Mouse (Mus musculus) liver, embryonic 15.5 days (tissue): Measurements from ENCODE around the gene Bzw2. TPM values are rescaled to one million over a fixed set of nuclear protein-coding genes. Genes with fewer than 3 reads are reported as not detected.

Experiments used
- ATAC-seq: fragments of 200-750 bp; cut with Nextera tagmentation; 2 replicates; pipeline ENCODE4 v1.8.0; 2017; ENCODE audit warnings: moderate number of reproducible peaks, mild to moderate bottlenecking, moderate library complexity; ENCODE audit not compliant: insufficient read depth
- H3K27ac ChIP-seq: fragments of 300-500 bp; sonication (generic); replicated peaks from 2 replicates; pipeline ENCODE4 v1.5.1; 2015; ENCODE audit warnings: mild to moderate bottlenecking, inconsistent platforms
- H3K27me3 ChIP-seq: fragments of 300-500 bp; sonication (generic); 2 replicates; pipeline ENCODE4 v1.6.1; 2015; ENCODE audit warnings: mild to moderate bottlenecking, inconsistent platforms
- H3K36me3 ChIP-seq: fragments of 300-500 bp; sonication (generic); replicated peaks from 2 replicates; pipeline ENCODE4 v1.6.1; 2015; ENCODE audit warnings: moderate library complexity, mild to moderate bottlenecking, inconsistent platforms
- H3K4me1 ChIP-seq: fragments of 300-500 bp; sonication (generic); replicated peaks from 2 replicates; pipeline ENCODE4 v1.6.1; 2015; ENCODE audit warnings: inconsistent platforms
- H3K4me2 ChIP-seq: fragments of 300-500 bp; sonication (generic); 2 replicates; pipeline ENCODE4 v1.6.1; 2015; ENCODE audit warnings: moderate library complexity, mild to moderate bottlenecking, inconsistent platforms
- H3K4me3 ChIP-seq: fragments of 300-500 bp; sonication (generic); replicated peaks from 2 replicates; pipeline ENCODE4 v1.5.1; 2015; ENCODE audit warnings: mild to moderate bottlenecking, inconsistent platforms
- H3K9ac ChIP-seq: fragments of 300-500 bp; sonication (generic); 2 replicates; pipeline ENCODE4 v1.6.1; 2015; ENCODE audit warnings: moderate library complexity, mild to moderate bottlenecking, inconsistent platforms
- H3K9me3 ChIP-seq: fragments of 300-500 bp; sonication (generic); replicated peaks from 2 replicates; pipeline ENCODE4 v1.6.1; 2016; ENCODE audit warnings: inconsistent platforms
- WGBS: fragments of 180-500 bp; shearing (Covaris S2); methylation state at CpG from one replicate; pipeline ENCODE4 v1.1.7; 2015; ENCODE audit warnings: mixed read lengths; ENCODE audit not compliant: insufficient replicate concordance; 5-methylcytosine and 5-hydroxymethylcytosine counted together
- polyA plus RNA-seq: library from polyadenylated mRNA; unstranded; fragments of >200 nt; fragmentation: Nextera tagmentation; extraction: Ambion mirVana; gene quantifications from 2 replicates; pipeline ENCODE4 v1.2.1, GENCODE M21; 2015

The Bzw2 gene
- polyA plus RNA-seq, 1 experiment from 2014 or later = 39.1 TPM

- ATAC-seq = peak; percentile 40
- whole genome bisulfite sequencing = 0% methylated on average over 14 of the region's 14 CpGs
- peak overlapping the region; percentile 69 for H3K9ac ChIP-seq
- H3K4me1 ChIP-seq = peaks cover 41% of the 10 kb centered on the region
- H3K4me3 ChIP-seq = peak overlapping the region; percentile 81
- H3K27me3 ChIP-seq = no peaks in the 10 kb centered on the region
- no peaks in the 10 kb centered on the region for H3K9me3 ChIP-seq
- H3K4me2 ChIP-seq = peak overlapping the region; percentile 96
- H3K36me3 ChIP-seq = no peaks in the 10 kb centered on the region
- peak overlapping the region; percentile 83 for H3K27ac ChIP-seq
Observed at GRCm38 (mm10) chr12:36157304-36157637, 609 bp downstream of the Bzw2 start.

- Histone ChIP-seq H3K4me3 (peak within 1 kb of the TSS; percentile 81), H3K27me3 (no peaks in the 10 kb centered on the region), H3K9me3 (no peaks in the 10 kb centered on the region), H3K36me3 (no peaks in the 10 kb centered on the region), H3K27ac (peak within 1 kb of the TSS; percentile 83), H3K4me2 (peak within 1 kb of the TSS; percentile 96), H3K9ac (peak within 1 kb of the TSS; percentile 69), H3K4me1 (peaks cover 41% of the 10 kb centered on the region)
- peak; percentile 95 for ATAC-seq
- under 1% methylated on average over 42 of the region's 42 CpGs for WGBS
Observed at GRCm38 (mm10) chr12:36156637-36157303, 1.1 kb downstream of the Bzw2 start, which contains the start of gene Ankmy2. Gene Ankmy2 (plus strand): TSS chr12:36157114.

- Histone ChIP-seq H3K4me2 (peak overlapping the region; percentile 96), H3K9me3 (no peaks in the 10 kb centered on the region), H3K9ac (peak overlapping the region; percentile 67), H3K27ac (0 out of 2 replicates have a peak overlapping the region, but pooled peaks have one; percentile 45), H3K27me3 (no peaks in the 10 kb centered on the region), H3K36me3 (no peaks in the 10 kb centered on the region), H3K4me3 (peak overlapping the region; percentile 81), H3K4me1 (peaks cover 41% of the 10 kb centered on the region)
- under 1% methylated on average over 33 of the region's 33 CpGs for WGBS
- peak; percentile 29 for ATAC-seq
Observed at GRCm38 (mm10) chr12:36156101-36156636, 1.7 kb downstream of the Bzw2 start.

GRCm38 (mm10) chr12:36155141-36155641, 2.7 kb downstream of the Bzw2 start:
- ATAC-seq = no peak
- peak overlapping the region; percentile 81 for H3K4me3 ChIP-seq
- H3K4me1 ChIP-seq = peaks cover 41% of the 10 kb centered on the region
- peak overlapping the region; percentile 67; the same call in 1 of the 2 replicates for H3K9ac ChIP-seq
- no peaks in the 10 kb centered on the region for H3K27me3 ChIP-seq
- 9% methylated on average over 8 of the region's 8 CpGs for WGBS
- H3K9me3 ChIP-seq = no peaks in the 10 kb centered on the region
- no peak overlapping the region for H3K27ac ChIP-seq
- peak overlapping the region; percentile 96 for H3K4me2 ChIP-seq
- H3K36me3 ChIP-seq = no peaks in the 10 kb centered on the region

GRCm38 (mm10) chr12:36150737-36151136, 7.1 kb downstream of the Bzw2 start:
- no peak overlapping the region for H3K27ac ChIP-seq
- ATAC-seq = no peak
- no peak overlapping the region for H3K4me3 ChIP-seq
- no peak overlapping the region for H3K4me2 ChIP-seq
- H3K4me1 ChIP-seq = peaks cover 19% of the 10 kb centered on the region
- H3K27me3 ChIP-seq = no peaks in the 10 kb centered on the region
- no peaks in the 10 kb centered on the region for H3K36me3 ChIP-seq
- H3K9ac ChIP-seq = no peak overlapping the region
- 76% methylated on average over 2 of the region's 2 CpGs for WGBS
- H3K9me3 ChIP-seq = no peaks in the 10 kb centered on the region

- WGBS = 65% methylated on average over 2 of the region's 2 CpGs
- H3K27ac ChIP-seq = no peak overlapping the region
- no peak overlapping the region for H3K4me3 ChIP-seq
- no peak overlapping the region for H3K4me2 ChIP-seq
- H3K36me3 ChIP-seq = no peaks in the 10 kb centered on the region
- H3K4me1 ChIP-seq = peaks cover 17% of the 10 kb centered on the region
- ATAC-seq = no peak
- H3K9ac ChIP-seq = no peak overlapping the region
- no peaks in the 10 kb centered on the region for H3K9me3 ChIP-seq
- H3K27me3 ChIP-seq = no peaks in the 10 kb centered on the region
Observed at GRCm38 (mm10) chr12:36150265-36150664, 7.6 kb downstream of the Bzw2 start.

- Histone ChIP-seq H3K27ac (no peak overlapping the region), H3K9me3 (no peaks in the 10 kb centered on the region), H3K4me1 (peaks cover 9% of the 10 kb centered on the region; the same call in 1 of the 2 replicates), H3K9ac (no peak overlapping the region), H3K27me3 (no peaks in the 10 kb centered on the region), H3K4me2 (no peak overlapping the region), H3K4me3 (no peak overlapping the region), H3K36me3 (no peaks in the 10 kb centered on the region)
- ATAC-seq = no peak
- WGBS = 76% methylated on average over 3 of the region's 3 CpGs
Observed at GRCm38 (mm10) chr12:36146230-36147011, 11.5 kb downstream of the Bzw2 start.

GRCm38 (mm10) chr12:36140401-36140800, 17.5 kb downstream of the Bzw2 start:
- no peaks in the 10 kb centered on the region for H3K27me3 ChIP-seq
- no peaks in the 10 kb centered on the region for H3K4me1 ChIP-seq
- H3K9me3 ChIP-seq = no peaks in the 10 kb centered on the region
- 80% methylated on average over 6 of the region's 6 CpGs for WGBS
- H3K4me3 ChIP-seq = no peak overlapping the region
- no peak overlapping the region for H3K9ac ChIP-seq
- no peak overlapping the region for H3K27ac ChIP-seq
- H3K36me3 ChIP-seq = no peaks in the 10 kb centered on the region
- ATAC-seq = no peak
- no peak overlapping the region for H3K4me2 ChIP-seq

- WGBS = 56% methylated on average over 4 of the region's 4 CpGs
- no peak overlapping the region for H3K9ac ChIP-seq
- H3K9me3 ChIP-seq = no peaks in the 10 kb centered on the region
- H3K4me1 ChIP-seq = no peaks in the 10 kb centered on the region
- H3K27ac ChIP-seq = no peak overlapping the region
- no peaks in the 10 kb centered on the region for H3K36me3 ChIP-seq
- no peaks in the 10 kb centered on the region for H3K27me3 ChIP-seq
- no peak overlapping the region for H3K4me3 ChIP-seq
- ATAC-seq = no peak
- H3K4me2 ChIP-seq = no peak overlapping the region
Observed at GRCm38 (mm10) chr12:36137192-36137591, 20.7 kb downstream of the Bzw2 start.

GRCm38 (mm10) chr12:36136285-36136684, 21.6 kb downstream of the Bzw2 start:
- Histone ChIP-seq H3K27ac (no peak overlapping the region), H3K9me3 (no peaks in the 10 kb centered on the region), H3K9ac (no peak overlapping the region), H3K4me1 (no peaks in the 10 kb centered on the region), H3K36me3 (0 out of 2 replicates have a peak, but pooled peaks cover 5% of the 10 kb centered on the region), H3K27me3 (no peaks in the 10 kb centered on the region), H3K4me3 (no peak overlapping the region), H3K4me2 (no peak overlapping the region)
- ATAC-seq = no peak
- WGBS = 52% methylated on average over 8 of the region's 8 CpGs

- Histone ChIP-seq H3K36me3 (0 out of 2 replicates have a peak, but pooled peaks cover 5% of the 10 kb centered on the region), H3K27me3 (no peaks in the 10 kb centered on the region), H3K27ac (no peak overlapping the region), H3K4me3 (no peak overlapping the region), H3K9me3 (no peaks in the 10 kb centered on the region), H3K4me1 (no peaks in the 10 kb centered on the region), H3K9ac (no peak overlapping the region), H3K4me2 (no peak overlapping the region)
- ATAC-seq = no peak
- WGBS = 54% methylated on average over 3 of the region's 3 CpGs
Observed at GRCm38 (mm10) chr12:36135409-36135808, 22.5 kb downstream of the Bzw2 start.
